Mouse (Mus musculus): ENCODE results near the gene Dzip1.

- TF ChIP-seq POLR2A (IDR thresholded peaks at IDR 0.05; ENCODE audit: low read depth, low read length) (no peak), CTCF (IDR thresholded peaks at IDR 0.05; ENCODE audit: extremely low read depth, insufficient read depth, insufficient read length, insufficient replicate concordance) (no peak)
These were observed 57.0 kb downstream of the Dzip1 start for GRCm38 (mm10) chr14:118868102-118868724.
